Mouse (Mus musculus) lung, embryonic 14.5 days (tissue): ENCODE data around the gene Fstl3. TPM values are rescaled to one million over a fixed set of nuclear protein-coding genes. Genes with fewer than 3 reads are reported as not detected.
A peak's percentile ranks its signal among the peaks of the same experiment; 100 is the strongest.

ENCODE experiments used
- ATAC-seq: fragments of 200-750 bp; cut with Nextera tagmentation; 2 replicates; pipeline ENCODE4 v1.8.0; 2017; ENCODE audit warnings: mild to moderate bottlenecking, moderate TSS enrichment, moderate library complexity; ENCODE audit not compliant: insufficient read depth
- DNase-seq: peaks from one replicate; pipeline ENCODE4 v3.0.0-alpha.2; 2015
- H3K27ac ChIP-seq: fragments of 300-500 bp; sonication (generic); 2 replicates; pipeline ENCODE4 v1.5.1; 2014; ENCODE audit warnings: low read depth, mild to moderate bottlenecking, moderate library complexity
- H3K27me3 ChIP-seq: fragments of 300-500 bp; sonication (generic); 2 replicates; pipeline ENCODE4 v1.6.1; 2014; ENCODE audit warnings: low read length, control low read depth; ENCODE audit not compliant: insufficient read depth
- H3K36me3 ChIP-seq: fragments of 300-500 bp; sonication (generic); 2 replicates; pipeline ENCODE4 v1.6.1; 2014; ENCODE audit warnings: control low read depth; ENCODE audit not compliant: insufficient read depth
- H3K4me1 ChIP-seq: fragments of 300-500 bp; sonication (generic); 2 replicates; pipeline ENCODE4 v1.6.1; 2014; ENCODE audit warnings: antibody characterized with exemption, control low read depth; ENCODE audit not compliant: insufficient read depth
- H3K4me2 ChIP-seq: fragments of 300-500 bp; sonication (generic); 2 replicates; pipeline ENCODE4 v1.6.1; 2014; ENCODE audit warnings: mild to moderate bottlenecking
- H3K4me3 ChIP-seq: fragments of 300-500 bp; sonication (generic); 2 replicates; pipeline ENCODE4 v1.5.1; 2014; ENCODE audit warnings: low read depth, low read length
- H3K9ac ChIP-seq: fragments of 300-500 bp; sonication (generic); 2 replicates; pipeline ENCODE4 v1.6.1; 2014
- H3K9me3 ChIP-seq: fragments of 300-500 bp; sonication (generic); 2 replicates; pipeline ENCODE4 v1.6.1; 2016; ENCODE audit warnings: low read depth, low read length, control low read depth
- CTCF ChIP-seq: IDR thresholded peaks from 2 replicates; pipeline ENCODE4 v1.5.1; 2016; ENCODE audit warnings: antibody characterized with exemption, low read depth
- WGBS: fragments of 180-500 bp; shearing (Covaris S2); extraction: QIAGEN DNeasy Blood & Tissue Kit; methylation state at CpG from one replicate; pipeline ENCODE4 v1.1.7; 2014; 5-methylcytosine and 5-hydroxymethylcytosine counted together
- polyA plus RNA-seq: library from polyadenylated mRNA; unstranded; fragments of >200 nt; fragmentation: Nextera tagmentation; extraction: Ambion mirVana; gene quantifications from 2 replicates; pipeline ENCODE4 v1.2.1, GENCODE M21; 2014

Fstl3 gene
- 12.2 and 12.4 TPM in 2 replicates for polyA plus RNA-seq

- no peaks in the 10 kb centered on the region for H3K36me3 ChIP-seq
- DNase-seq (peak; percentile 70), ATAC-seq (no peak)
- peaks cover 11% of the 10 kb centered on the region for H3K4me1 ChIP-seq
- TF ChIP-seq CTCF = no peak
- peaks cover 12% of the 10 kb centered on the region; the same call in 1 of the 2 replicates for H3K27me3 ChIP-seq
- no peaks in the 10 kb centered on the region; the same call in 1 of the 2 replicates for H3K9me3 ChIP-seq
- H3K9ac ChIP-seq = peak within 1 kb of the TSS; percentile 67
- 1% methylated on average over 39 of the region's 39 CpGs for WGBS
- peak within 1 kb of the TSS; percentile 60 for H3K27ac ChIP-seq
- peak within 1 kb of the TSS; percentile 83 for H3K4me2 ChIP-seq
- peak within 1 kb of the TSS; percentile 50 for H3K4me3 ChIP-seq
Observed at GRCm38 (mm10) chr10:79777103-79777531, at the start of gene Fstl3. TSS of gene Fstl3 (plus strand) at chr10:79777272.

GRCm38 (mm10) chr10:79728323-79729249 lies 48.5 kb upstream of the Fstl3 start:
- TF ChIP-seq CTCF = no peak
- ATAC-seq (no peak), DNase-seq (no peak)
- Histone ChIP-seq H3K27me3 (no peaks in the 10 kb centered on the region), H3K9me3 (no peaks in the 10 kb centered on the region), H3K9ac (no peak overlapping the region), H3K36me3 (no peaks in the 10 kb centered on the region), H3K27ac (no peak overlapping the region), H3K4me3 (no peak overlapping the region), H3K4me1 (no peaks in the 10 kb centered on the region), H3K4me2 (no peak overlapping the region)
- WGBS = 68% methylated on average over 28 of the region's 28 CpGs

GRCm38 (mm10) chr10:79729357-79729965 lies 47.6 kb upstream of the Fstl3 start:
- Histone ChIP-seq H3K9ac (no peak overlapping the region), H3K27ac (no peak overlapping the region), H3K4me1 (no peaks in the 10 kb centered on the region), H3K27me3 (no peaks in the 10 kb centered on the region), H3K4me2 (no peak overlapping the region), H3K9me3 (no peaks in the 10 kb centered on the region), H3K4me3 (no peak overlapping the region), H3K36me3 (peaks cover 2% of the 10 kb centered on the region; the same call in 1 of the 2 replicates)
- DNase-seq = no peak
- no peak for TF ChIP-seq CTCF
- ATAC-seq = 0 out of 2 replicates have a peak, but pooled peaks have one; percentile 20
- WGBS = 74% methylated on average over 13 of the region's 13 CpGs

- 100% methylated on average over 1 of the region's 1 CpGs for WGBS
- peak; percentile 53 for TF ChIP-seq CTCF
- no peaks in the 10 kb centered on the region for H3K4me1 ChIP-seq
- peaks cover 33% of the 10 kb centered on the region for H3K36me3 ChIP-seq
- no peak overlapping the region for H3K4me3 ChIP-seq
- H3K27ac ChIP-seq = no peak overlapping the region
- no peak overlapping the region for H3K9ac ChIP-seq
- no peaks in the 10 kb centered on the region for H3K27me3 ChIP-seq
- ATAC-seq (no peak), DNase-seq (no peak)
- H3K4me2 ChIP-seq = no peak overlapping the region
- H3K9me3 ChIP-seq = peaks cover 19% of the 10 kb centered on the region; the same call in 1 of the 2 replicates
Observed at GRCm38 (mm10) chr10:79732500-79732899, 44.6 kb upstream of the Fstl3 start.

GRCm38 (mm10) chr10:79733847-79734246 lies 43.2 kb upstream of the Fstl3 start:
- DNase-seq = no peak
- no peak for ATAC-seq
- no peak overlapping the region for H3K4me3 ChIP-seq
- WGBS = 91% methylated on average over 15 of the region's 15 CpGs
- TF ChIP-seq CTCF = no peak
- no peaks in the 10 kb centered on the region for H3K27me3 ChIP-seq
- peaks cover 46% of the 10 kb centered on the region for H3K36me3 ChIP-seq
- H3K27ac ChIP-seq = no peak overlapping the region
- H3K4me2 ChIP-seq = no peak overlapping the region
- peaks cover 32% of the 10 kb centered on the region for H3K9me3 ChIP-seq
- H3K4me1 ChIP-seq = no peaks in the 10 kb centered on the region
- H3K9ac ChIP-seq = no peak overlapping the region

- no peak for TF ChIP-seq CTCF
- 34% methylated on average over 50 of the region's 52 CpGs for WGBS
- Histone ChIP-seq H3K4me3 (no peak overlapping the region), H3K4me1 (no peaks in the 10 kb centered on the region), H3K4me2 (0 out of 2 replicates have a peak overlapping the region, but pooled peaks have one; percentile 3), H3K36me3 (peaks cover 61% of the 10 kb centered on the region), H3K9me3 (peaks cover 47% of the 10 kb centered on the region), H3K27ac (no peak overlapping the region), H3K27me3 (no peaks in the 10 kb centered on the region), H3K9ac (no peak overlapping the region)
- ATAC-seq (no peak), DNase-seq (no peak)
Observed at GRCm38 (mm10) chr10:79735361-79735760, 41.7 kb upstream of the Fstl3 start.

GRCm38 (mm10) chr10:79736706-79737105 lies 40.4 kb upstream of the Fstl3 start:
- Histone ChIP-seq H3K4me3 (no peak overlapping the region), H3K4me1 (no peaks in the 10 kb centered on the region), H3K4me2 (no peak overlapping the region), H3K9me3 (peaks cover 54% of the 10 kb centered on the region), H3K27me3 (no peaks in the 10 kb centered on the region), H3K27ac (no peak overlapping the region), H3K9ac (no peak overlapping the region), H3K36me3 (peaks cover 75% of the 10 kb centered on the region)
- 75% methylated on average over 14 of the region's 14 CpGs for WGBS
- DNase-seq (no peak), ATAC-seq (no peak)
- TF ChIP-seq CTCF = no peak
